Mouse (Mus musculus): Measurements from ENCODE around the gene Ttll5.

The Ttll5 gene

DNA sequence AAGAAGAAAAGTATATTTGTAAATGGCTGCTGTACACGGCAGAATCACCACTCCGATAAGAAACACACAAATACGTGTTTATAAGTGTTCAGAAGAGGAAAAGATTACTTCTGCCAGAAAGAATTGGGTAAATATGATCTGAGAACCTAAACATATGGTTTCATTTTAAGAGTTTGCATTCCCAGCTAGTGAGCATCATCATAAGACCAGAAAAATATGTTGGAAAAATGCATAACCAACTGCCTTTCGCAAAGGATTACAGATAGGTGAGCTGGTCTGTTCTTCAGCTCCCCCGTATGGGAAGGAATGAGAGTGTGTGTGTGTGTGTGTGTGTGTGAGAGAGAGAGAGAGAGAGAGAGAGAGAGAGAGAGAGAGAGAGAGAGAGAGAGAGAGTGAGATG is 186.2 kb downstream of the Ttll5 start:
- no peak for DNase-seq (ENCODE audit: low spot score in 2 of 2)

DNA sequence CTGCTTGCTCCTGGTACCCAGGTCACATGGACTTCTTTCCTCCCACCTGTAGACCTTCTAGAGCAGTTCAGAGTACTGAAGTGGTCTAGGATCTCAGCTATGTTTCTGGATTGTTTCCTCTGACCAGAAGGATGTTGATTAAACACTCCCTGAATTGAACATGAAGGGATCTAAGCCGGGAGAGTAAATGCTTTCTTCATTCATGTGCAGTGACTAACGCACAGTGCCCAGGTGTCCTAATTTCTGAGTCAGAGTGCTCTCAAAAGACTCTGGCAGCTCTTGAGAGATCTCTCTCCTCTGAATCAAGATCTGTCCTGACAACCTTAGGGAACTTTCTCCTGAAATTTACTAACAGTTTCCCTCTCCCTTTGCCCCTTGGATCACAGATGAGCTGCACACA is 187.7 kb downstream of the Ttll5 start:
- DNase-seq (ENCODE audit: low spot score in 2 of 2) = no peak

DNA sequence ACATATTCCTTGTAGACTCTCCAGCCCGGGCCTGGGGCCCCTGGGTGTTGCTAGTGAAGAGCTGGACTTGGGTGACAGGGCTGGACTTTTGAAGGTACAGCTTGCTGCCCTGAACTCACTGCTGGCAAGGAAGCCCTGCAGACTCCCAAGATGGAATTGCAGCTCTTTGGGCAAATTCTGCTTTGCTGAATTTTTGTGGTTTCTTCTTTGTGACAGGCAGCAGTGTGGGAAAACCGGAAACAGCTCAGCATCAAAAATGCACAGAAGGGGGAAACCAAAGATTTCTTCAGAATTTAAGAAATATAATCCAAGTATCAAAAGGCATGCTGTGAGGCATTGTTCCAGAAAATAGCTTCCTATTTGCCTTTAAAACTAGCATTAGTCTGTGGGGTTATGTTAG is 189.7 kb downstream of the Ttll5 start:
- DNase-seq (ENCODE audit: low spot score in 2 of 2) = no peak

DNA sequence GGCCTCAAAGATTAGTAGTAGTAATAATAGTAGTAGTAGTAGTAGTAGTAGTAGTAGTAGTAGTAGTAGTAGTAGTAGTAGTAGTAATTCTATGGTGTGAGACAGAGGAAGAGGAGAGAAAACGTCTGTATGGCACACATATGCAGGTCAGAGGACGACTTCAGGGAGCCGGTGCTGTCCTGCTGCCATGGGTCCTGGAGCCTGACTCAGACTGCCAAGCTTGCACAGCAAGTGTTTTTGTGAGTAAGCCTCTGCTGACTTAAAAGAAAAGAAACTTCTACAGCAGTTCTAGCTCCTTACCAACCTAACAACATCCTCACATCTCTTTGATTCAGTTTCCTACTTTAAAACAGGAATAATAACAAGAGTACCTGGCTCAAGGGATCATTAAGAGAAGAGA is 190.2 kb downstream of the Ttll5 start:
- no peak for DNase-seq (ENCODE audit: low spot score in 2 of 2)

DNA sequence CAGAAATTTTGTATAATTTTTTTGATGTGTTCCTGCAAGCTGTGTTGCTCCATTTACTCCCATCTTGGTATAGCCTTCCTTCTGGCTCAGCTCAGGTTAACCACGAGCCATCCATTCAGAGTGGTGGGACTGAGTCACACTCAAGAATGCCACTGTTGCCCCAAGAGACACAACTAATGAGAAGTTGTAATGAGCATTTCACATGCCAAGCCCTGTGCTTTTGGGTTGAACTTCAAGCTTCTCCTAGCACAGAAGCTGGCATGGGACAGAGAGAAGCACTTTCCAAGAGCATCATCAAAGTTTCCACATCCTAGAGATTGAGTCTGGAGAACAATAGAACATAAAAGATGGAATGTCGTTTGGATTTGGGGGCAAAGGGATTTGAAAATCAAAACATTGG is 190.7 kb downstream of the Ttll5 start:
- DNase-seq (ENCODE audit: low spot score in 2 of 2) = no peak

DNA sequence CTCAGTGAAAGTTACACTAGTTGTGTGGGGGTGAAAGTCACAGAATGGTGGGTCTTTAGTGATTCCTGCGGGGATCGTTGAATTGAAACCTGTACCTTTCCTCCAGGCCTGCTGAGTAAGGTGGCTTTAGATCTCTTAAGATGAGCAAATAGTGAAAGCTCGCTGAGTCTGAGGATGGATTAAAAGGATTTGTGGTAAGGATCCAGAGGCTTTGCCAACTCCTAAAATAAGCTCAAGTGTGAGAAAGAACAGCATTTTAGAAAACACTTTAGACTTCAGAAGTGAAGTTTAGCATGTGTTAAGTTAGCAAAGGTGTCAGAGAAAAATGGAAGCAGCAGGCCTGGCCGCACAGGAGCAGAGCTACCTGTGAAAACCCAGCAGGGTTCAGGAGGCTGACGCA is 192.9 kb downstream of the Ttll5 start:
- no peak for DNase-seq (ENCODE audit: low spot score in 2 of 2)

DNA sequence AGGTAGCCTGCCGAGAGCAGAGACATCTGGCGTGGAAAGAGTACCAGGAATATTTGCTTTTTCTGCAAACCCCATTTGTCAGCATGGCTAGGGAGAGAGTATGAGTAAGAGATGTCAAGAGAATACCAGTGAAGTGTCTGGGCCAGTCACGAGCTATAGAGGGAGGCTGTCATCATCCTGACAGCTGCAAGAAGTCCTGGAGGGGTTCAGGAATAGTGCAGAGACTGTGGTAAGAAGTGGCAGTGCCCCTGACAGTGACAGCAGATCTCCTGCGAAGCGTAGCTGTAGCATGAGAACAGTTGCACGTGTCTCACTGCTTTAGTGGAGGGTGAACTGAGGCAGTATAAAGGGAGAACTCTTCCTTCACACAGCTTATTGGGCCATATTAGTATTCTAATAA is 197.1 kb downstream of the Ttll5 start:
- no peak for DNase-seq (ENCODE audit: low spot score in 2 of 2)

DNA sequence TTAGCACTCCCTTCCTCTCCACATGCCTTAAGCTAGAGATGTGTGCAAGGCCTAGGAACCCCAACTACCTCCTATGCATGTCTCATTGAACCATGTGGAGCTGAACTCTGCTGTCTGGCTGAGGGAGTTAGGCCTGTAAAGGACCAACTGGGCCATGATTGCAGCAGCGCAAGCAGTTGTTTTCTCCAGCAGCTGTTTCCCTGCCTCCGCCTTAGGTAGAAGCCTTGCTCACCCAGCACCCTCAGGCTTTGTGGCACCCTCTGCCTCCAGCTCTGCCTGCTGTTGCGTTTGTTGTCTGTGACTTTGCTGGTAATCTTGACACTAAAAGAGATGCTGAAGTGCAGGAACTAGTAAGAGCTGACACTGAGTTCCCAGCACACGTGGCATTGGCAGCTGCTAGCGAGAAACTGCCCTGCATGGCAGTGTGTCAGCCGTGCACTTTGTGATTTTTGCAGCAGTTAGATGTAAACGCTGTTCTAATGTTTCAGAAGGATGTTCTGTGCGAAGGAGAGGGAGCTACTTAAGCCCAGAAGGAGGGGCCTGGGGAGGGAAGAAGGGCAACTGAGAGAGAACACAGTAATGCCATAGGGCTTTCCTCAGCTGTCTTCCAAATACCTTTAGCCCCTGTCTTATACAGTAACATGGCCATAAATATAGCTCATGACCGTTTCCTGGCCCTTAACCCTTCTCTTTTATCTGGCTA is 198.0 kb downstream of the Ttll5 start:
- DNase-seq (ENCODE audit: low spot score in 2 of 2) = no peak

DNA sequence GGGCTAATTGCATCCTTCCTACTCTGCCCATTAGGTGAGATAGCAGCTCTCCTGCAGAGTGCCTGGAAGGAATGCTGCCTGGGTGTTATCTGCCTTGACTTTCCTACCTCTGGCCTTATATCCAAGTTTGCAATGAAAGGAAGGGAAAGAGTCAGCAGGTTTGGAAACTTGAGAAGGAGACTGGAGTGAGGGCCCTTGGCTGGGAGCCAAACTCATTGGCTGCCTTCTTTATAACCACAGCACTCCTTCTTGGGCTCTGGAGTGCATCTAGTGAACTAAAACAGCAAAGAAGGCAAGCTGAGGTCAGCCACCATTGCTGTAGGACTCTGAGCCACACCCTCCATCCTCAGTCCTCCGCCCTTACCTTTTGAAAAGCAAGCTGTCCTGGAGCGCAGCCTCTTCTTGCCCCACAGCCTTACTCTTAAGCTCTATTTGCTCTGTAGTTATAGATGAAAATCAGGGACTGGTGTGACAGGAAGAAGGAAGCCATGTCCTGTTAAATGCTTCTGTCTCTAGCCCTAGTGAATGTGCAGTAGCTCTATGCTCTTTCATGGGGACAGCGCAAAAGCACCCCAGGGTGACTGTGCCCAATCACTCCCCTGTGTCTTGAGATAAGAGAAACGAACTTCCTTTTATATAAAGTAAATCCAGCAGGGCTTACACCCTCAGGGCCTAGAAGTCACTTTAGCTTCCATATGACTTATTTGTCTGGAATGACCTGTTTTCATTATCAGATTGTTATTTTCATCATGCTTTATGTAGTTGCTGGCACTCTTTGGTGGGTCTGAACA is 198.8 kb downstream of the Ttll5 start:
- DNase-seq (ENCODE audit: low spot score in 2 of 2) = peak in 1 of 2 experiments; percentile 14

DNA sequence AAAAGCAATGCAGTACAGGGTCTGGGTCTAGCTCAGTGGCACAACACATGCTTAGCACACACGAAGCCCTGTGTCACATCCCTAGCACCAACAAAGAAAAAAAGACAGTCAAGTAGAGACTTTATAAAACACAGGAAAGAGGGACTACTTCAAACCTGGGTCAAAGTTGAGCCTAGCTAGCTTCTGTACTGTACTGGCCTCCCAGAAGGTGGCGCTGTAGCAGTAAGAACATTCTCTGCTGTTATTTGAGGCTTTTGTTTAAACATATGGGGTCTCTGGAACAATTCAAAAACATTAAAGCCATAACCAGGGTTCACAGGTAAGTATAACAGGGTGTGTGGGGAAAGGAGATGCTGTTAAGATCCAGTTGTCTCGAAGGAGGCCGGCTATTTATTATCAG is 200.0 kb downstream of the Ttll5 start:
- peak in 1 of 2 experiments; percentile 33 for DNase-seq (ENCODE audit: low spot score in 2 of 2)

DNA sequence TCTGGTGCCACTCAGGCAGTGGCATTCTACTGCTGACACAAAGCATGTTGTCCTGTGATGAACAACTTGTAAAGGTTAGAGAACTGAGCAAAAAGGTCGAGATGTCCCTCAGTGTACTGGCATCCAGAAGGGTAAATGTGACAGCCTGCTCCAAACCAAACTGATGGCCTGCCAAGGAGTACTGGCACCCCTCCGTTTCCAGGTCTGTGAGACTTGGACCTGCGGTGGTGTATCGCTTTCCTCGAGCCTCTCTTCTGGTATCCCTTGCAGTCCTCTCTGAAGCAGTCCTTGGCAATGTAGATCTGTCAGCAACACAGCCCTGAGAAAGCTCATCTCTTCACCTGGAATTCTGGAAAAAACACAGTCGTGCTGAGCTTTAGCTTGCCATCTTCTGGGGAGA is 201.0 kb downstream of the Ttll5 start:
- DNase-seq (ENCODE audit: low spot score in 2 of 2) = no peak

DNA sequence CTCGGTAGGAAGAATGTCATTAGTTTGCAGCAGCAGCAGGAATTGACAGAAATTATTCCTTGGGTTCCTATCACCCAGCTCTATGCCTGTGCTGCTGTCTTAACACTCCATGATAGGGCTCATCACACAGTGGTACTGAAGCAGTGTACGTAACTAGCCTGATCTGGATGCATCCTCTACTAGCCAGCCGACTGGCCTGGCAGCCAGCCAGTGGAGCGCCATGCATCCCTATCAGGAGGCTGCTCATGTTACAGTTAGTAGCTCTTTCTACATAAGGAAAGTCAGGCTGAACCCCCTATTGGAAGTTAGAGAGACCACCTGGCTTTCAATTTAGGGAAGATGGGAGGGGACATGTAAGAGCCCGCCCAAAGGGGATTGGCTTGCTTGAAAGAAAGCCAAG is 202.5 kb downstream of the Ttll5 start:
- DNase-seq (ENCODE audit: low spot score in 2 of 2) = peak in 1 of 2 experiments; percentile 34

DNA sequence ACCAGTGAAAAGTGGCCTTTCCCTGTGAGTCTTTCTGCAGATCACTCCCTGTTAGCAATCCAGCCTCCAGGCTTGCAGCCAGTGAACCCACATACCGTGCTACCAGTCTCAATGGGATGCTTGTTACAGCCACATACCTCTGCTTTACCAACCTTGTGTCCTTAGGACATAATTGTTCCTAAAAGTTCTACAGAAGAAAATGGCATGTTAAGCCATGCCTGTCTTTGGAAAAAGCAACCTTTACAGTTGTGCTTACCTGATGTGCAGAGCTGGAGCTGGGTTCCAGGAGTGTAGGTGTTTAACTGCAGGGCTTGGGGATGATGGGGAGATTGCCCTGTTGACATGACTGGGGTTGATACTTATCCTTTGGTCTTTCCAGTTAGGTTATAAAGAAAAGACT is 203.3 kb downstream of the Ttll5 start:
- DNase-seq (ENCODE audit: low spot score in 2 of 2) = no peak

DNA sequence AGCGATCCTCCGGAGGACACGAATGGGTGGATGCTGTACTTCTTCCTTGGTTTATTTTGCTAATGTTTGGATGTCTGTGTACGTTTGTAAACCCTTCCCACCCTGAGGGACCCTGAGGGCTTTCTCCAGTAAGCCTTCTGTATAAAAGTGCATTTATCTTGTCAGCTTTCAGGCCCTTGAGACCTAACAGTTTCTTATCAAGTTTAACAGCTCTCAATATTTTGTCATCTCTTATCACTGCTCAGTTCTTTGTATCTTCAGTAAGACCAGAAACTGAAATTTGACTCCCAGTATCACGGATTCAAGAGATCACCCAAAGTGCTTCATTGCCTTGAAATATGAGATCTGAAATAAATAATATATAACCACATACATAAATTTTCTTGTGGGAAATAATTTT is 206.5 kb downstream of the Ttll5 start:
- DNase-seq (ENCODE audit: low spot score in 2 of 2) = no peak

DNA sequence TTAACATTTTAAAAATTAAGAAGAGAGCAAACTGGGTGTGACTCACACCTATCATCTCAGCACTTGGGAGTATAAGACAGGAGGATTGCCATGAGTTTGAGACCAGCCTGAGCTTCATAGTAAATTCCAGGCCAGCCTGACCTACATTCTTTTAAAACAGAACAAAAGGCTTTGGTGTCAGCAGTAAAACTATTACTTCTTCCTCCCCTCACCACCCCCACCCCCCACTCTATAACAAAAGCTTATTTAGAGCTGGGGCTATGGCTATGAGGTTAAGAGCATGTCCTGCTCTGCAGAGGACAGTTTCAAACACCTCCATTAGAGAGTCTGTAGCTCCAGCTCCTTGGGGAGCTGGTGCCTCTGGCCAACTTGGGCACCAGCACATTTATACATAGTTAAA is 211.1 kb downstream of the Ttll5 start:
- DNase-seq (ENCODE audit: low spot score in 2 of 2) = no peak

DNA sequence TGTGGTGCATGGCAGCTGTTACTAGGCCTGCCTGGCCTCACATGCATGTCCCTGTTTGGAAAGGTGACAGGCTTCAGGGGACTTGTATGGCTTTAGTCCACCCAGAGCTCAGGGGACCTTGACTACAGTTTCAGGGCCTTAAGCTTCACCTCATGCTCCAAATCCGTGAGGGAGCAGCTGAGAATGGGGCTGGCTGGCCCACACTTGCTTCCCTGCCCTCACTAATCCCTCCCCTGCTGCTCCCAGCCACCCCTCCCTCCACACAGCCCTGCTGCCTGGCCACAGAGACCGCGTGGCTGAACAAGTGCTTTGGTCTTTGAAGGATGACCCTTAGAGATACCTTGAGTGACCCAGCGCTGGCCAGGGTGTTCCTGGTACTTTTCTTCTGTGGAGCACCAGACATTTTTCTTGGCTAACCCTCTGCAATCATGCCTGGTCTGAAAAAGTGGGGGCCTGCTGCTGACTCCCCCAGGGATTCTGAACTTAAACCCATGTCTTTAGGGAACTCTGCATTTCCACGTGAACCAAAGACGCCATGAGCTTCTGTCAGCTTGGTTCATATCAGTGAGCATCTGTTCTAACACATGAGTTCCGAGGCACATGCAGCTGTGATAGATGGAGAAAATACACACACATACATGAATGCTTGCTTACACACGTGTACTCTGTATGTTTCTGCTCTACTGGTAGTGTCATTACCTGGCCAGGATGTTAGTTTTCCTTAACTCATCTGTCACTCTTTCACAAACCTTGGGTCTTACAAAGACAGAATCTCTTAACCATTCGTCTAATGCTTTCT is 212.1 kb downstream of the Ttll5 start:
- no peak for DNase-seq (ENCODE audit: low spot score in 2 of 2)

DNA sequence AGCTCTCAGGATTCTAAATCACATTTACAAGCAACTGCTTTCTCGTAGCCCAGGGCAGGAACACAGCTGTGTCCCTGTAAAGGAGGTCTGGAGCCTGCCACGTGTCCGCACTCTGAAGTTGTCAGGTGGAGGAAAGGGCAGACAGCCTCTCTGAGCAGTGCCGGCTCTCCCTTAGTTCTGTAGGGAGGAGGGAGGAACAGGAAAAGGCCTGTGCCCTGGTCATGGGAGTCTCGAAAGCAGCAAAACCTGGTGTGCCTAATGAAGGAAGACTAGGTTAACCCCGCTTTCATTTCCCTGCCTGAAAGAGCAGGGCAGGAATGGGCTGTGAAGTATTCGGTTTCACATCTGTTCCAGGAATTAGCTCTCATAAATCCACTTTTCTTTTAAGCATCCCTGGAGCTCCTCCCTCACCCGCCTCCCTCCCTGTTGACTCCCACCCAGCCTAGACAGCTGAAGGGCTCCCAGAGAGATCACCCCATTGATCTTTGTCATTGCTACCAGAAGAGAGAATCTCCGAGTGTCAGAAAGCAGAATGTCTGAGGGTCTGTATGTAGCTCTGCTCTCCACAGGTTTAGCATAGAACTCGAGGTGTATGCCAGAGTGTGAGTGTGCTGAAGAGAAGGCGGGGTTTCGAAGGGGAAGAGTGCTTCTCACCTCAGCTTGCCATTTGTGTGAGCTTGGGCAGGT is 212.9 kb downstream of the Ttll5 start:
- no peak for DNase-seq (ENCODE audit: low spot score in 2 of 2)

DNA sequence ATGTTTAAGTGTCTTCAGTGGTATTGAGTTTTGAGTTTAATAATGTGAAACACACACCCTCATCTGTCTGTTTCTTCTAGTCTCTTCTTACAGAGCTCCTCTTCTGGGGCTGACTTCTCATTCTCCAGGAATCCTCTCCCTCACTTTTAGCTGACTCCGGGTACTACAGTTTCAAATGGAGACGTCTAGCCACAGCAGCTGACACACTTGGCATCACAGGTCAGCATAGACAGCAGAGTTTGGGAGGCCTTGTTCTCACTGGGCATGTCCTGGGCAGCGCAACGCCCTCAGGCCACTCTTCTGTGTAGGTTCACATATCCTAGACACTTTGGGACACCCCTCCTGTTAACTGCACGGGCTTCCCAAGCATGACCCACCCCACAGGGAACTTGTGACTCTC is 214.6 kb downstream of the Ttll5 start:
- DNase-seq (ENCODE audit: low spot score in 2 of 2) = no peak

DNA sequence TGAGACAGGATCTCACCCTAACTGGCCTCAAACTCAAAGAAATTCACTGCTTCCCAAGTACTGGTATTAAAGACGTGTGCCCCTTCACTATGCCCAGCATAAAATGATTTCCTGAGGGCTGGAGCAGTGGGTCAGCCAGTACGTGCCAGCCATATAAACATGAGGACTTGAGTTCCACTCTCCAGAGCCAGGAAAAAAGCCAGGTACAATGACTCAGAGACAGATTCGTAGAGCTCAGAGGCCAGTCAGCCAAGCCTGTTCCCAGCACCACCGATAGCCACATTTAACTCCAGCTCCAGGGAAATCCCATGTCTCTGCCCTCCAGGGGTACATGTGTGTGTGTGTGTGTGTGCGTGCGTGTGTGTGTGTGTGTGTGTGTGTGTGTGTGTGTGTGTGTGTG is 215.3 kb downstream of the Ttll5 start:
- DNase-seq (ENCODE audit: low spot score in 2 of 2) = no peak

DNA sequence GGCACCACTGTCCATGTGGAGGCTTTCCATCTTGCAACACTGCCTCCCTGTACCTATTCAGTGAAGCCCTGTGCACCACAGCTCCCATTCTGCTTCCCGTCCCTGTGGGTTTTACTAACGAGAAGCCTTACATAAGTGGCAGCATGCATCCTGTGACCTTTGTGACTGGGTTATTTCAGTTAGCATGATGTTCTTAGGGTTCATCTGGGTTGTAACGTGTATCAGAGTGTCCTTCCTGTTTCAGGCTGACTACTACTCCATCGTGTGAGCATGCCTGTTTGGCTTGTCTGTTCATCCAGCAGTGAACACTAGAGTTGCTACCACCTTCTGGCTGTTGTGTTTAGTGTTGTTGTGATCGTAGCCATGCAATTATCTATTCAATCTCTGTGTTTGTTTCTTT is 221.7 kb downstream of the Ttll5 start:
- no peak for DNase-seq (ENCODE audit: low spot score in 2 of 2)

DNA sequence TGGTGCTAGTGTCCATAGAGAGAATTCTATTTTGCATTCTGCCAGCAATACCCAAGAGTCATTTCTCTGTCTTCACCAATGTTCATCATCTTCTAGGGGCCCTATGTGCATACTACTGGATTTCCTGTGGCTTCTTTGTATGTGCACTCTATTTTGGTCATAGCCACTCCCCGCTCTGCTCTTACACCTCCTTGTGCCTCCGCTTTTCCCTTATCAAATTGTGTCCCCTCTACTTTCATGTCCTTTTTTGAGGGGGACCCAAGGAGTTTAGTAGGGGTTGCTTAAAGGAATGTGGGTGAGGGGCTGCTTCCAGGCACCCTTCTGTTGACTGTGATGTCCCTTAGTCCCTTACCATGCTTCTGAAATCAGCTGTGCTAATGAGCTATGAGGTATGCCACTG is 222.3 kb downstream of the Ttll5 start:
- no peak for DNase-seq (ENCODE audit: low spot score in 2 of 2)

DNA sequence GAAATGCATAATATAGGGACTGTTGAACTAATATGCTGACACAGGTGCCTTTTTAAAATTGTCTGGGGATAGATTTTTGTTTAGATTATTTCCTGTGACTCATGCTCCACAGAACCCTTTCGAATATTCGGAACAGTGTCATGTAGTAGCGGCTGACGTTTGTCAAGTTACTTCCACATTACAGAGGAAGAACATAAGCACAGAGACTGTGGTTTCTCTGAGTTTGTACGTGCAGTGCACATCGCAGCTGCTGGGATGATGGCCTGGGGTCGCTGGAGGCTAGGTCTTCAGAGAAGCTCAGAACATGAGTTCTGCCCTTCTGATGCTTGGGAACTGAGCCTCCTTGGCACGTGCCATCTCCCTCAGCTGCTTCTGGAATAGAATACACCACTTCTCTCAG is 222.9 kb downstream of the Ttll5 start:
- DNase-seq (ENCODE audit: low spot score in 2 of 2) = no peak

Measured in cerebellum, postnatal 4 days (tissue).